ENCODE assay signal across 8 mouse cellular contexts in genomic region chr10:43220479-43220878, GRCm38 (mm10). TPM values are rescaled to one million over a fixed set of nuclear protein-coding genes. Genes with fewer than 3 reads are reported as not detected.
A peak's percentile ranks its signal among the peaks of the same experiment; 100 is the strongest.
DNase-seq lines count a peak whose midpoint lies in the region; ATAC-seq and TF ChIP-seq lines count a peak whose summit lies in the region.

No protein-coding gene starts in this region.

- H3K27ac ChIP-seq in embryonic facial prominence, embryonic 12.5 days, result peak overlapping the region; percentile 92
- H3K27ac ChIP-seq in intestine, embryonic 14.5 days (ENCODE audit: low read depth), result peak overlapping the region; percentile 85

- H3K4me3 ChIP-seq in embryonic facial prominence, embryonic 12.5 days, result peak overlapping the region; percentile 96
- peak overlapping the region; percentile 83 for H3K4me3 ChIP-seq in intestine, embryonic 14.5 days (ENCODE audit: low read depth, low read length)
- H3K4me3 ChIP-seq in myocyte, result peak overlapping the region; percentile 98

- no peaks in the 10 kb centered on the region for H3K9me3 ChIP-seq in embryonic facial prominence, embryonic 12.5 days
- H3K9me3 ChIP-seq in intestine, embryonic 14.5 days (ENCODE audit: control insufficient read depth, low read length), result no peaks in the 10 kb centered on the region

- peaks cover 12% of the 10 kb centered on the region for H3K79me2 ChIP-seq in myocyte (ENCODE audit: control insufficient read depth, insufficient read depth)

- H3ac ChIP-seq in myocyte (ENCODE audit: control insufficient read depth, insufficient read length), result peak overlapping the region; percentile 26

- no peaks in the 10 kb centered on the region for H3K36me3 ChIP-seq in embryonic facial prominence, embryonic 12.5 days
- no peaks in the 10 kb centered on the region for H3K36me3 ChIP-seq in intestine, embryonic 14.5 days (ENCODE audit: control insufficient read depth, insufficient read depth, low read length)
- no peaks in the 10 kb centered on the region for H3K36me3 ChIP-seq in myocyte (ENCODE audit: control insufficient read depth, insufficient read depth)

- 13% methylated on average over 7 of the region's 7 CpGs for WGBS in embryonic facial prominence, embryonic 12.5 days
- 19% methylated on average over 7 of the region's 7 CpGs for WGBS in intestine, embryonic 14.5 days

- no peak for TF ChIP-seq POLR2A in myocyte (IDR thresholded peaks at IDR 0.05; ENCODE audit: insufficient read length, low read depth)

- H3K27me3 ChIP-seq in embryonic facial prominence, embryonic 12.5 days, result no peaks in the 10 kb centered on the region
- no peaks in the 10 kb centered on the region for H3K27me3 ChIP-seq in intestine, embryonic 14.5 days (replicated peaks; ENCODE audit: control insufficient read depth, insufficient read depth, low read length)
- H3K27me3 ChIP-seq in myocyte (ENCODE audit: control insufficient read depth, insufficient read depth, insufficient read length), result no peaks in the 10 kb centered on the region

- no peak for DNase-seq in frontal cortex, postnatal 25 days (ENCODE audit: low spot score in 2 of 2)
- peak; percentile 56 for DNase-seq in 3T3-L1 (ENCODE audit: low read depth, low spot score)
- peak; percentile 59 for DNase-seq in intestine, embryonic 14.5 days (ENCODE audit: low spot score)
- DNase-seq in right cerebral cortex, postnatal 14 days, result no peak

- peak; percentile 29; the same call in 1 of the 2 replicates for ATAC-seq in frontal cortex, adult (ENCODE audit: low TSS enrichment)
- no peak for ATAC-seq in embryonic facial prominence, embryonic 12.5 days (ENCODE audit: insufficient number of reproducible peaks, insufficient read depth, low FRiP score, low TSS enrichment)
- ATAC-seq in intestine, embryonic 14.5 days (replicated peaks; ENCODE audit: low FRiP score, low TSS enrichment, low read depth), result no peak
- ATAC-seq in inflammation-experienced regulatory T-cells, adult 6 months, result no peak

- peak overlapping the region; percentile 95 for H3K9ac ChIP-seq in embryonic facial prominence, embryonic 12.5 days
- peak overlapping the region; percentile 77 for H3K9ac ChIP-seq in intestine, embryonic 14.5 days (ENCODE audit: low read length)

- H3K4me1 ChIP-seq in embryonic facial prominence, embryonic 12.5 days, result peaks cover 9% of the 10 kb centered on the region
- H3K4me1 ChIP-seq in intestine, embryonic 14.5 days (replicated peaks; ENCODE audit: control insufficient read depth, insufficient read depth, low read length), result peaks cover 3% of the 10 kb centered on the region; the same call in 1 of the 2 replicates

- peak overlapping the region; percentile 80 for H3K4me2 ChIP-seq in embryonic facial prominence, embryonic 12.5 days (replicated peaks)
- H3K4me2 ChIP-seq in intestine, embryonic 14.5 days (ENCODE audit: low read length), result peak overlapping the region; percentile 76
- H3K4me2 ChIP-seq in myocyte (ENCODE audit: low read depth), result peak overlapping the region; percentile 78

TF ChIP-seq in myocyte, 11 proteins besides CTCF, POLR2A, EP300 and RAD21:
- TF ChIP-seq E2F4 (IDR thresholded peaks at IDR 0.05; ENCODE audit: insufficient read depth) (no peak), POLR2AphosphoS2 (IDR thresholded peaks at IDR 0.05; ENCODE audit: insufficient read length, low read depth) (no peak), MYOD1 (IDR thresholded peaks at IDR 0.05; ENCODE audit: control insufficient read depth in 1 of 3, insufficient read length in 2 of 3, low read depth in 2 of 3) (no peak), TCF12 (IDR thresholded peaks at IDR 0.05; ENCODE audit: insufficient read depth, poor library complexity, severe bottlenecking) (no peak), CEBPB (IDR thresholded peaks at IDR 0.05; ENCODE audit: insufficient read depth, poor library complexity, severe bottlenecking) (no peak), USF1 (IDR thresholded peaks at IDR 0.05; ENCODE audit: low read depth) (no peak), REST (IDR thresholded peaks at IDR 0.05; ENCODE audit: insufficient read depth, insufficient read length) (no peak), MAX (IDR thresholded peaks at IDR 0.05; ENCODE audit: low read depth) (no peak), TCF3 (IDR thresholded peaks at IDR 0.05; ENCODE audit: insufficient read length, low read depth) (no peak), SRF (IDR thresholded peaks at IDR 0.05; ENCODE audit: control insufficient read depth, insufficient read length, low read depth) (no peak), MYOG (IDR thresholded peaks at IDR 0.05; ENCODE audit: control insufficient read depth in 1 of 3, insufficient read depth in 1 of 3, insufficient read length in 2 of 3, low read depth in 2 of 3) (no peak)
TF ChIP-seq in myocyte: peak in this region for 0.

RNA-seq across cellular contexts. Expression of gene Pdss2, which starts 0.8 kb away (rescaled TPM):
- polyA plus RNA-seq in embryonic facial prominence, embryonic 12.5 days (2016; fragmentation: Nextera tagmentation; extraction: Ambion mirVana), result 13.3 and 15.4 TPM in 2 replicates
- polyA plus RNA-seq in intestine, embryonic 14.5 days (2014; fragmentation: Nextera tagmentation; extraction: Ambion mirVana), result 12.2 and 13.9 TPM in 2 replicates
- polyA plus RNA-seq in myocyte (2012; fragmentation: generic; extraction: Trizol), result 8.5 TPM
- 10 to 100 TPM in 1 of 3 experiments, 1 to 10 TPM in 2; 7.2 to 10.9 (median 9.5) TPM for polyA plus RNA-seq in inflammation-experienced regulatory T-cells, adult 6 months (2017; shearing (Covaris generic))

RNA-seq across cellular contexts. Expression of gene 9030612E09Rik, which starts 46.0 kb away (rescaled TPM):
- polyA plus RNA-seq in embryonic facial prominence, embryonic 12.5 days (2016; fragmentation: Nextera tagmentation; extraction: Ambion mirVana), result 1.8 and 2.1 TPM in 2 replicates
- polyA plus RNA-seq in intestine, embryonic 14.5 days (2014; fragmentation: Nextera tagmentation; extraction: Ambion mirVana), result 0.65 and 0.69 TPM in 2 replicates
- polyA plus RNA-seq in myocyte (2012; fragmentation: generic; extraction: Trizol), result 0.35 TPM
- not detected for polyA plus RNA-seq in inflammation-experienced regulatory T-cells, adult 6 months (2017; shearing (Covaris generic))

RNA-seq across cellular contexts. Expression of gene Sobp, which starts 46.1 kb away (rescaled TPM):
- polyA plus RNA-seq in embryonic facial prominence, embryonic 12.5 days (2016; fragmentation: Nextera tagmentation; extraction: Ambion mirVana), result 6.8 and 7.7 TPM in 2 replicates
- 1.5 TPM in 2 replicates for polyA plus RNA-seq in intestine, embryonic 14.5 days (2014; fragmentation: Nextera tagmentation; extraction: Ambion mirVana)
- polyA plus RNA-seq in myocyte (2012; fragmentation: generic; extraction: Trizol), result 3.2 TPM
- not detected for polyA plus RNA-seq in inflammation-experienced regulatory T-cells, adult 6 months (2017; shearing (Covaris generic))

Comparison
In these comparisons a context has a peak if more than half of its experiments do, and no peak if none do; other contexts are left out.
1. DNase-seq: peak in 3T3-L1 (single experiment) and intestine, embryonic 14.5 days (single experiment); none in frontal cortex, postnatal 25 days (0 of 2) and right cerebral cortex, postnatal 14 days (single experiment).
2. Peak in every context shown above with its lines, with median percentiles within 50 percentile points of each other: H3K4me2 ChIP-seq and H3K4me3 ChIP-seq.